Mouse (Mus musculus): ENCODE data around the gene Impdh2. TPM values are rescaled to one million over a fixed set of nuclear protein-coding genes. Genes with fewer than 3 reads are reported as not detected.

The Impdh2 gene
- total RNA-seq (2021): 10 to 100 TPM; 59.7 to 67.4 TPM
- long read RNA-seq, experiment 1, transcript Impdh2-201 (14 exons, 1,858 nt): major isoform, 11 of 40 reads
- long read RNA-seq, experiment 1, partial matches to known transcripts: 1 of 40 reads
- long read RNA-seq, experiment 1, other reads (novel, unspliced or antisense): 28 of 40 reads
- long read RNA-seq, experiment 2, transcript Impdh2-201 (14 exons, 1,858 nt): major isoform, 15 of 58 reads
- long read RNA-seq, experiment 2, partial matches to known transcripts: 4 of 58 reads
- long read RNA-seq, experiment 2, other reads (novel, unspliced or antisense): 37 of 58 reads

DNA sequence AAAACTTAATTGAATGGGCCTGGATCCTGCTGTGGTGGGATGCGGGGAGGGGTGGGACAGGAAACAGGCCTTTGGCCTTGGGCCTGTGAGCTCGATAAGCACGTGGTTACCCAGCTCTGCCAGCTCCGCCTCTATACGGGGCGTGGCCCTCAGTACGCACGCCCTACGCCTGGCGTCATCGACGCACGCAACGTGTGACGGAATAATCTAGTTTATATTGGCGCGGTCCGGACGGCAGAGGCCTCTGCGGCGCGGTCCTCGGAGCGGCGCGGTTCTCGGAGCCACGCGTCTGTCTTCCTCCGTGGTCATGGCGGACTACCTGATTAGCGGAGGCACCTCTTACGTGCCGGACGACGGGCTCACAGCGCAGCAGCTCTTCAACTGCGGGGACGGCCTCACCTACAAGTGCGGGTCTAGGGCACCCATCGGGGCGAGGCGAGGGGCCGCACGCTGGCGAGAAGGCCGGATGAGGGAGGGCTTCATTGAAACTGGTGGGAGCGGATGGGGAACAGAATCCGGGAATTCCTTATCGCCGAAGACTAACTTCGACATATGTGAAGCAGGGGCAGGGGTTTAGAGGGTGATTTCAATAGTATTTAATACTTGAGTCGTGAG lies at the start of gene Impdh2:
TSS of gene Impdh2 (plus strand) at position 60 of the 615 bp plus-strand sequence.
- peak; percentile 96 for DNase-seq
- peak within 1 kb of the TSS; percentile 76 for H3K4me3 ChIP-seq
- intact Hi-C loops (cut with DNase I): loop anchor here (1.0 to 5.0 kb wide), 2 partner anchors 18 to 33 kb away; partner anchors contain the start of gene Wdr6
- peak within 1 kb of the TSS; percentile 92 for H3K27ac ChIP-seq
- TF ChIP-seq CTCF (IDR thresholded peaks at IDR 0.05): no peak

DNA sequence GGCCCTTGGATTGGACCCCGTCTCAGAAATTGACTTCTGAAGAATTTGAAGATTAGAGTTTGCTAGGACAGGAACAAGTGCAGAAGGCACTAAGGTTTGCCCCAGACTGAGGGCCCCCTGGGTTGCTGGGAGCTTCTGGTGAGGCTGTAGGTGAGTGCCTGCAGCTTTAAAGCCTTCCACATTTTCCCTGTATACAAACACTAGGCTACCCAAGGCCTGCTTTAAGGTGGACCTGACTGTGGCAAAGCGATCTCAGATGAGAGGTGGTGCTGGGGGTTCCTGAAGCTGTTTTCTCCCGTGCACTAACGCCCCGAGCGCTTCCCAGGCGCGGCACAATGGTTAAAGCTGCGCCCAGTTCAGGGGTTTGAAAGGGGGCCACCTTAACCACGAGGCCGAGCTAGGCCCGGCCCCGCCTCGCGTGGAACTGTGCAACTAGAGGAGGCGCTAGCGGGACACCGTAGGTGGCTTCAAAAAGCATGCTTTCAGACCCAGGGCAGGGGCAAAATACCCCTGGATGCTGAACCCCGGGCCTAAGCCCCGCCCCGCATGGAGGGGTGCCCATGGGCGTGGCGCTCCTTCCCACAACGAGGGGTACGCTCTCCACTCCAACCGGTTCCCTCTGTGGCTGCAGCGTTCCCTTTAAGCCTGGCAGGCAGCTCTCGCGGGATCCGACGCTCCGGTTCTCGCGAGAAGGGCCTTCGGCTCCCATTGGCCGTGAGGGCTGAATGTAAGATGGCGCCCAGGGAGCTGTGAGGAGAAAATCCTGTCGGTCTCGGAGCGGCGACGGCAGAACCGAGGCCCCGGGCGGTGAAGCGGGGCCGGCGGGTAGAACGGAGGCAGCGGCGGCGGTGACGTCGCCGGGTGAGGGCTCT lies 43.5 kb upstream of the Impdh2 start, which contains the start of gene Qrich1:
TSS of gene Qrich1 (plus strand) at position 427 of the 872 bp plus-strand sequence.
- TF ChIP-seq CTCF (IDR thresholded peaks at IDR 0.05): peak; percentile 19; the same call in 1 of the 2 replicates
- peak within 1 kb of the TSS; percentile 85 for H3K4me3 ChIP-seq
- DNase-seq: peak; percentile 96
- peak within 1 kb of the TSS; percentile 98 for H3K27ac ChIP-seq
- intact Hi-C loops (cut with DNase I): loop anchor here (5.0 kb wide), 1 partner anchor 51 kb away; the partner anchor contains the start of genes Dalrd3 and Ndufaf3

DNA sequence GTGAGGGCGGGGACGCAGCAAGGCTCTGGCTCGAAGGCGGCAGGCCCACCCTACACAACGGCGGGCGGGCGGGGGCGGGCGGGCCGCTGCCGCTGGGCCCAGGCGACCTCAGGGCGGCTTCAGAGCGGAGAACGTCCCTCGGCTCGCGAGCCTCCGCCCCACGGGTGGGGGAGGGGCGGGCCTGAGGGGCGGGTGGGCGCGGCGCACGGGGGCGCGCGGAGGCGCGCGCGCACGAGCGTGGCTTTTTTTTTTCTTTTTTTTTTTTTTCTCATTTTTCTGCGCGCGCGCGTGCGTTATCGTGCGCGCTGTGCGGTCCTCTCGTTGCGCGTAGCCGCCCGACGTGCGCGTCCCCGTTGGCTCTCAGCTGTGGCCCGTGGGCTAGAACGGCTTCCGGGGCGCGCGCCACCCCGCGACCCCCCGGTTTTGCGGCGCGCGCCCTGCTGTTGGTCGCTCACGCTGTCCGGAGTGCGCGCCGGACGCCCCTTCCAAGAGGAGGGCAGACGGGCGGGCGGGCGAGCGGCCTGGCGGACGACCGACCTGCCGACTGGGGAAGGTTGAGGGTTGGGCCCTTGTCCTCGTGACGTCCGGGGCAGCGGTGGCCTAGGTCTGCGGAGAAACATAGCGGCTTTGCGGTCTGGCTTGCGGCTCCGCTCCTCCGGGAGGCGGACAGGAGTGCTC lies 42.7 kb upstream of the Impdh2 start:
- DNase-seq: peak; percentile 90
- TF ChIP-seq CTCF (IDR thresholded peaks at IDR 0.05): no peak
- intact Hi-C loops (cut with DNase I): loop anchor here (5.0 kb wide), 1 partner anchor 50 kb away; the partner anchor contains the start of genes Dalrd3 and Ndufaf3
- peak overlapping the region; percentile 98 for H3K27ac ChIP-seq
- peak overlapping the region; percentile 85 for H3K4me3 ChIP-seq

DNA sequence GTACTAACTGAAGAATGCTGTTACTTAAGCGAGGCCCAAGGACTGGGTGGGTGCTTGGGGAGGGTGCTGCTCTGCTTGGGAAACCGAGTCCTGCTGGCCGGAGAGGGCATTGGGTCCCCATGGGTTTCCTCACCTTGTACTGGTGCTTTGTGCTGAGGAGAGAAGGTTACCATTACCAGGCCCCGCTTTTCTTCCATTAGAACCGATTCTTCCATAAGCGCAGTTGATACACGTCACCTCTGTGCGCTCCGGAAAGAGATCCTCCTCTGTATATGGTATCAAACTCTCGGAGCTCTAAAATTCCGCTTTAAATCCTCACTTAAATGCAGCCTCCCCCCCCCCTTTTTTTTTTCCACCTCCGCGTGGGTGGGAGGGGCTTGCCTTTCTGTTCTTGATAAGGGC lies 42.2 kb upstream of the Impdh2 start:
- DNase-seq: no peak
- Histone ChIP-seq H3K27ac (peak overlapping the region; percentile 98), H3K4me3 (peak overlapping the region; percentile 85)
- intact Hi-C loops (cut with DNase I): loop anchor here (5.0 kb wide), 1 partner anchor 49 kb away; the partner anchor contains the start of genes Dalrd3 and Ndufaf3
- no peak for TF ChIP-seq CTCF (IDR thresholded peaks at IDR 0.05)

DNA sequence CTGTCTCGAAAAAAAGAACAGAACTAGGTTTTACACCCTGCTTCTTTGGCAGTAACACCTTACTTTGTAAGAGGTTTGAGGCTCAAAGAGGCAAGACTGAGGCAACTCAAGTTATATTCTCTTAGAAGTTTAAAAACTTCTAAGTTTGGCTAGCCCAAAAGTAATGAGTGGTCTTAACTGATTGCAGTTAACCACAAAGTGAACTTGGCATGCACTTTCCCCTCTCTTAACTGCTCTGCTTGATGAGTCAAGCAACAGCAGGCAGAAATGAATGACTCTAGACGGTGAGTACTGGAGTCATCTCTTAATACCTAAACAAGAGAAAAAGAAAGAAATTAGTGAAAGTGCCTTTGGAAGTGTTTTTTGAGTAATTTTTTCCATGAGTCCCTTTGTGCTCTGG lies 38.5 kb upstream of the Impdh2 start:
- intact Hi-C loops (cut with DNase I): no loop called here
- no peak overlapping the region for H3K27ac ChIP-seq
- no peak for DNase-seq
- no peak overlapping the region for H3K4me3 ChIP-seq
- TF ChIP-seq CTCF (IDR thresholded peaks at IDR 0.05): no peak

DNA sequence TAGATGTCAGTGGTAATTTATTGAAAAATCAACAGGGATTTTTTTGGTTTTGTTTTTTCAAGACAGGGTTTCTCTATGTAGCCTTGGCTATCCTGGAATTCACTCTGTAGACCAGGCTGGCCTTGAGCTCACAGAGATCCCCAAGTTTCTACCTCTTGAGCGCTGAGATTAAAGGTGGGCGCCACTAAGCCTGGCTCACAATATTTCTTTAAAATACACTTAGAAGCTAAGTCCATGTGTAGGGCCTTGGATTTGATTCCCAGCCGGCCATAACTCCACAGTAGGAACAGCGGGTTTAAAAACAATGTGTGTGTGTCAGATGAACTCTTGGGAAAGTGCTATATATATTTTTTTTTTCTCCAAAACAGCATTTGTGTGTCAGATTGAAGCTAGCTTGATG lies 36.7 kb upstream of the Impdh2 start:
- intact Hi-C loops (cut with DNase I): no loop called here
- no peak for DNase-seq
- TF ChIP-seq CTCF (IDR thresholded peaks at IDR 0.05): no peak
- no peak overlapping the region for H3K4me3 ChIP-seq
- H3K27ac ChIP-seq: no peak overlapping the region

- no peak for TF ChIP-seq CTCF (IDR thresholded peaks at IDR 0.05)
- no peak for DNase-seq
- peak overlapping the region; percentile 17 for H3K4me3 ChIP-seq
- peak overlapping the region; percentile 6; the same call in 1 of the 2 replicates for H3K27ac ChIP-seq
- intact Hi-C loops (cut with DNase I): loop anchor here (5.0 kb wide), 1 partner anchor 37 kb away; the partner anchor contains the start of gene Impdh2
Observed at GRCm38 (mm10) chr9:108525400-108525799, 34.7 kb upstream of the Impdh2 start.

DNA sequence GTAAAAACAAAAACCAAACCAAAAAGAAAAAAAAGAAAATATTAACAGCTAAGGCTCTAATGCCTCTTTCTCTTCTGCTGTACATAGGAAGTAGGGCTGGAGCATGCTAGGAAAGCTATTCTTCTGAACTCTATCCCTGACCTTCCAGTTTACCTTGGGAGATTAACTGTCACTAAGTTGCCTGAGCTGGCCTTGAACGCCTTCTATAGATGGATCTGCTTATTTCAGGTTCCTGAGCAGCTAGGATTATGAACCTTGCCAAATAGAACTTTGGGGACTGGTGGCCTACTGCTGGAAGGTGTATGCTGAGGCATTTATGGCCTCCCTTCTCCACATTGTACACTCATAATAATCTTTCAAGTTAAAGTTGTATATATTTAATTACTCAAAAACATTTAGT lies 29.1 kb upstream of the Impdh2 start:
- no peak for DNase-seq
- no peak for TF ChIP-seq CTCF (IDR thresholded peaks at IDR 0.05)
- Histone ChIP-seq H3K27ac (no peak overlapping the region), H3K4me3 (no peak overlapping the region)
- intact Hi-C loops (cut with DNase I): no loop called here

- no peak for TF ChIP-seq CTCF (IDR thresholded peaks at IDR 0.05)
- intact Hi-C loops (cut with DNase I): no loop called here
- no peak overlapping the region for H3K27ac ChIP-seq
- DNase-seq: no peak
- H3K4me3 ChIP-seq: no peak overlapping the region
Observed at GRCm38 (mm10) chr9:108531496-108531895, 28.6 kb upstream of the Impdh2 start.

DNA sequence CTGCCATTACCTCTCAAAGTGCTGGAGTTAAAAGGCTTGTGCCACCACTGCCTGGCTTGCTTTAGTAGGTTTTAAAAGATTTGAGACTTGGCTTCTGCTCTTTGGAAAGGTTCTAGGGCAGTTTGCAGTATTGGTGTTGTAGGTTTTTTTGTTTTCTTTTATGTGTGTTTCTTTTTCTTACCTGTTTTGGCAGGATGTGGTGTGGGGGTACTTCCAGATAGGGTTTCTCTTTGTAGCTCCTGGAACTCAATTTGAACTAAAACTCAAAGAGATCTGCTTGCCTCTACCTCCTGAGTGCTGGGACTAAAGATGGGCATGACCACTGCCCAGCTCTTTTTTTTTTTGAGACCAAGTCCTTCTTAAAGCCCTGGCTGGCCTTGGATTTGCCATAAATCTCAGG lies 19.2 kb upstream of the Impdh2 start:
- no peak for DNase-seq
- no peak for TF ChIP-seq CTCF (IDR thresholded peaks at IDR 0.05)
- Histone ChIP-seq H3K27ac (no peak overlapping the region), H3K4me3 (no peak overlapping the region)
- intact Hi-C loops (cut with DNase I): no loop called here

DNA sequence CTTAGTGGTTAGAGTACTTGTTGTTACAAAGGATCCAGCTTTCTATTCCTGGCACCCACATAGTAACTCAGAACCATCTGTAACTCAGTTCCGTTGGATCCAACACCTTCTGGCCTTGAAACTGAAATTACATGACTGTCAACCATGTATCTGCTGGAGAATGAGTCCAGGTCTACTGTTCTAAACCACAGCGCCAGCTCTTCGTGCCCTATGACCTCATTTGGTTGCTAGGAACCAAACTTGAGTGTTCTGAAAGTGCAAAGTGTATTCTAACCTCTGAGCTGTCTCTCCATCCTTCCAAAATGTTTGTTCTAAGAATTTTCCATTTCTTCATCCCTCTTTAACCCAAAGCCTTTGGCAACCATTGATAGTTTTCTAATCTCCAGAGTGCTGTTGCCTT lies 14.1 kb upstream of the Impdh2 start:
- DNase-seq: no peak
- no peak overlapping the region for H3K27ac ChIP-seq
- TF ChIP-seq CTCF (IDR thresholded peaks at IDR 0.05): no peak
- intact Hi-C loops (cut with DNase I): no loop called here
- no peak overlapping the region for H3K4me3 ChIP-seq

DNA sequence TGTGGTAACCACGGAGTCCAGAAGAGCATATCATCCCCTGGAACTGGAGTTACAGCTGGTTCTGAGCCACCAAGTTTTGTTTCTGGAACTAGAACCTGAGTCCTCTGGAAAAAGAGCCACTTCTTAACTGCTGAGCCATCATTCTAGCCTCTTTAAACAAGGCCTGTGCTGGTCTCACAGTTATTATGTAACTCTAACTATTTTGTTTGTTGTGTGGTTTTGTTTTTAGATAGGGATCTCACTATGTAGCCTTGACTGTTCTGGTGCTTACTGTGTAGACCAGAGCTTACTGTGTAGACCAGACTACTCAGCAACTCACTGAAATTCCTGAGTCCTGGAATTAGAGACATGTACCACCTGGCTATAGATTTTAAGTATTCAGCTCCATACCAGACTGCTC lies 13.2 kb upstream of the Impdh2 start:
- intact Hi-C loops (cut with DNase I): no loop called here

More for the DNA sequence above, 13.2 kb upstream of the Impdh2 start:
- Histone ChIP-seq H3K27ac (no peak overlapping the region), H3K4me3 (no peak overlapping the region)
- no peak for TF ChIP-seq CTCF (IDR thresholded peaks at IDR 0.05)
- DNase-seq: no peak

Measured in gastrocnemius, adult 2 months (tissue).